Mouse (Mus musculus): ENCODE measurements around the gene Eps8l1. TPM values are rescaled to one million over a fixed set of nuclear protein-coding genes. Genes with fewer than 3 reads are reported as not detected.
"Not testable (repeated sequence)": the region's sequence is repeated elsewhere in the genome, so short reads cannot be mapped to it uniquely, and the experiment has no call there.

Gene Eps8l1
- total RNA-seq (2021), result 1 to 10 TPM; 1.5 to 3.7 TPM
- long read RNA-seq, experiment 1, partial matches to known transcripts, result 0 of 2 reads
- long read RNA-seq, experiment 1, other reads (novel, unspliced or antisense), result 1 of 2 reads
- long read RNA-seq, experiment 2, partial matches to known transcripts, result 0 of 1 reads
- long read RNA-seq, experiment 2, other reads (novel, unspliced or antisense), result 0 of 1 reads

GRCm38 (mm10) chr7:4460576-4461434 is at the start of gene Eps8l1:
TSS of gene Eps8l1 (plus strand) at chr7:4460674.
- no peak for TF ChIP-seq CTCF (IDR thresholded peaks at IDR 0.05)
- peak within 1 kb of the TSS; percentile 82 for H3K27ac ChIP-seq
- intact Hi-C loops (cut with DNase I), result no loop called here
- H3K4me3 ChIP-seq, result peak within 1 kb of the TSS; percentile 62
- peak; percentile 13 for DNase-seq

DNA sequence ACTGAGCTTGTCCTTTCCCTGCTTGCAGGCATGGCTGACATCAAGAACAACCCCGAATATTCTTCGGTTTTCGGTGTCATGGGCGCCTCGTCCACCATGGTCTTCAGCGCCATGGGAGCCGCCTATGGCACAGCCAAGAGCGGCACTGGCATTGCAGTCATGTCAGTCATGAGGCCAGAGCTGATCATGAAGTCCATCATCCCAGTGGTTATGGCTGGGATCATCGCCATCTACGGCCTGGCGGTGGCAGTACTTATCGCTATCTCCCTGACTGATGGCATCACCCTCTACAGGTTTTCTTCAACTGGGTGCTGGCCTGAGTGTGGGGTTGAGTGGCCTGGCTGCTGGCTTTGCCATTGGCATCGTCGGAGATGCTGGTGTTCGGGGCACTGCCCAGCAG is 48.1 kb upstream of the Eps8l1 start:
- H3K4me3 ChIP-seq; H3K27ac ChIP-seq; DNase-seq; intact Hi-C loops (cut with DNase I): not testable (repeated sequence)

DNA sequence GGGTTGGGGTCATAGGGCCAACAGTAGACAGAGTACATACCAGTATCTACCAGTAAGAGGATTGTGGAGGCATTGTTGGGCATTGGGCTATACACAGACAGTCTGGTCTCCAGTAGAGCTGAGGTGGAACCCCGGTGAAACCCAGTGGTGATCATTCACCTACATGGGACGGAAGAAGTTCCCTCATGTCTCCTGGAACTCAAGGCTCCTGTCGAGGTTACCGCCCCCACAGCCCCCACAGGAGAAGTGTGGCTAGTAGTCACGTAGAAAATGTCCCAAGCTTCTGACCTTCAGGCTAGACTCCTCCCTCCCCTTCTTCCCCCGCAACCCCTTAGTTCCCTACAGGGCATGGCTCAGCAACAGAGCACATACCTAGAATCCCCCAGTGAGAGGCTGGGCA is 40.8 kb upstream of the Eps8l1 start:
- Histone ChIP-seq H3K4me3 (no peak overlapping the region), H3K27ac (no peak overlapping the region)
- no peak for DNase-seq
- intact Hi-C loops (cut with DNase I), result loop anchor here (10.0 kb wide), 1 partner anchor 315 kb away; no protein-coding TSS in a partner anchor
- no peak for TF ChIP-seq CTCF (IDR thresholded peaks at IDR 0.05)

- no peak for DNase-seq
- no peak overlapping the region for H3K4me3 ChIP-seq
- no peak for TF ChIP-seq CTCF (IDR thresholded peaks at IDR 0.05)
- no peak overlapping the region for H3K27ac ChIP-seq
- intact Hi-C loops (cut with DNase I), result loop anchor here (10.0 kb wide), 1 partner anchor 315 kb away; no protein-coding TSS in a partner anchor
Measured at GRCm38 (mm10) chr7:4420230-4420629, 40.2 kb upstream of the Eps8l1 start.

DNA sequence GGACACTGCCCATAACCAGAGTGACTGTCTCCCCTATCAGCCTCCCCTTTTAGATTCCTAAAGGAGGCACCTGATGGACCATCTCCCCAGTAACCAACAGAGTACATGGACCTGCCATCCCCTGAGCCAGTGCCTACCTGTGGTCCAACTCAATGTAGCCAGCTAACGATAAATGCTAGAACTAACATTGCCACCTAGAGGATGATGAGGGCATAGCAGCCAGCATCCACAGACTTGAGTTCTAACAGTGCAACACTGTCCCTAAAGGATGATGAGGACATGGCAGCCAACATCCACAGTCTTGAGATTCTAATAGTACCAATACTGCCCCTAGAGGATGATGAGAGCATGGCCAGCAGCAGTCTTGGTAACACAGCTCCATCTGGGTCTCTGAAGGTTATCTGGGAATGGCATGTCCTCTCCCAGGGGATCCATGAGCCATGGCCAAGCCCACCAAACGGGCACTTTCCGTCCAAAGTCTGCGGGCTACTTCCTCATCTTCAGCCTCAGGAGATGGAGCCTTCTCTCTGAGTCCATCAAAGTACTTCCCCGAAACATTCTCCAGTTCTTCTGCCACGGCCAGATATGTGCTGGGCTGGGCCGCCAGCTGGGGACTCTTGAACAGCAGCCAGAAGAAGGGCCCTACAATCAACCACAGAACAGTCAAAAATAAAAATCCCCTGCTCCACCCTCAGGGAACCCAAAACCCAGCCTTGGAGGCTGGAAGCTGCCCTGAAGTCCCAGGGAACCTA is 33.1 kb upstream of the Eps8l1 start:
- intact Hi-C loops (cut with DNase I), result loop anchor here (2.0 to 10.0 kb wide), 2 partner anchors 297 to 323 kb away; no protein-coding TSS in a partner anchor
- no peak; the same call in none of the 2 replicates for TF ChIP-seq CTCF (IDR thresholded peaks at IDR 0.05)
- no peak overlapping the region for H3K4me3 ChIP-seq
- DNase-seq, result peak; percentile 82
- H3K27ac ChIP-seq, result no peak overlapping the region

DNA sequence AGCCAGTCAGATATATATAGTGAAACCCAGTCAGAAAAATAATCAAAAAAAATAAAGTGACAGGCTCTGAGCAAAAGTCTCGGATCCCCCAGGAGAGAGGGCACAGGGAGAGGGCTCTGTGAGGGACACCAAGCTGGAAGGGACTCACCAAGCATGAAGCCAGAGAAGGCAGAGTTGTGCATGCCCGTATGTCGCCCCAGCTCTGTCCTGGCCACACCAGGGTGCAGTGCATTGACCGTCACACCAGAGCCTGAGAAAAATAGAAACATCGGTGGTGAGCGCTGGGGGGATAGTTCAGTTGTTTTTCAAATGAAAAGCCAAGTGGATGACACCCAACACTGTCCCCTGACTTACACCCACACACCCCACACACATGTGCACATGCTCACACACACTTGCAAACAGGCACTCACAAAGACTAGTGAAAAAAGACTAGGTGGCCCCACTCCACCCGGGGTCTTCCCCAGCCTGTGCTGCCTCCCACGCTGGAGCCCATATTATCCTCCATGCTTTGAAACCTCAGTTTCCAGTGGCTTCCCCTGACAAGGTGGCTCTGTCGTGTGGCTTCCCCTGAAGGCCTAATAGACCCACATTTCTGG is 30.1 kb upstream of the Eps8l1 start:
- TF ChIP-seq CTCF (IDR thresholded peaks at IDR 0.05), result no peak
- no peak overlapping the region for H3K27ac ChIP-seq
- DNase-seq, result no peak
- H3K4me3 ChIP-seq, result no peak overlapping the region
- intact Hi-C loops (cut with DNase I), result loop anchor here (2.0 to 10.0 kb wide), 2 partner anchors 40 to 726 kb away; partner anchors contain the start of gene Rps9

- H3K27ac ChIP-seq, result no peak overlapping the region
- H3K4me3 ChIP-seq, result no peak overlapping the region
- peak; percentile 68 for DNase-seq
- TF ChIP-seq CTCF (IDR thresholded peaks at IDR 0.05), result peak; percentile 81
- intact Hi-C loops (cut with DNase I), result loop anchor here (2.0 to 10.0 kb wide), 2 partner anchors 39 to 727 kb away; partner anchors contain the start of gene Rps9
Measured at GRCm38 (mm10) chr7:4431548-4431947, 28.9 kb upstream of the Eps8l1 start.

DNA sequence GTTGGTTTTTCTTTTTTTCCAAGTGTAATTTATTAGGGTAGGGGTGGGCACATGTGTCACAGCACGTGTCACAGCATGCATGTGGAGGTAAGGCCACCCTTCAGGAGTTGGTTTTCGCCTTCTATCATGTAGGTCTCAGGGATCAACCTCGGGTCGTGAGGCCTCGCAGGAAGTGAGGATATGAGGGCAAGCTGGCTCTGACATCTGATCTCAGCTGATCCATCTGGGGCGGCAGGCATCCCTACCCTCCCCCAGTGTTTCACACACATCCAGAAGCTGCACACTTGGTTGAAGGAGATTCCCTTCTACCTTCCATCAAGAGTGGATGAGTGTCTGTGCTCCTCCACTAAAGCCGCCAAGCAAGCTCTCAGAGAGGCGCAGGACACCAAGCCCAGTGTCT is 28.4 kb upstream of the Eps8l1 start:
- H3K4me3 ChIP-seq, result no peak overlapping the region
- intact Hi-C loops (cut with DNase I), result loop anchor here (10.0 kb wide), 1 partner anchor 727 kb away; the partner anchor contains the start of gene Rps9
- TF ChIP-seq CTCF (IDR thresholded peaks at IDR 0.05), result no peak
- H3K27ac ChIP-seq, result no peak overlapping the region
- no peak for DNase-seq

- TF ChIP-seq CTCF (IDR thresholded peaks at IDR 0.05), result no peak
- DNase-seq, result no peak
- intact Hi-C loops (cut with DNase I), result loop anchor here (10.0 kb wide), 1 partner anchor 733 kb away; the partner anchor contains the start of gene Rps9
- Histone ChIP-seq H3K27ac (no peak overlapping the region), H3K4me3 (no peak overlapping the region)
Measured at GRCm38 (mm10) chr7:4437721-4438120, 22.8 kb upstream of the Eps8l1 start.

DNA sequence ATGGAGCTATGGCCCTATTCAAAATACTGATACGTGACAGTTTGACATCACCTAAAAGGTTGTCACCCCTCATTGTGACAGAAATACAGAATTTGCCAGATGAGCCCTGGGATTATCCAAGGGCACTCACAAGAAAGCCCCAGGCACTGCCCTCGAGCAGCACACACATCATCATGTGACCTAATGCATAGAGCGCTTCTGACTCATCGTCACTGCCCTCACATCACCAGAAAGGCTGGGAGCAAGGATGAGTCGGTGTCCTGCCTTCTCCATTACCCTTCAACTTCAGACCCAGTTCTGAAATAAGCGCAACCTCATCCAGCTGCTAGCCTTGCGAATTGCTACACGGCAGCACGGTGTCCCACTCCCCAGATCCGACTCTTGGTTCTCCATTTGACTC is 19.9 kb upstream of the Eps8l1 start:
- no peak for DNase-seq
- Histone ChIP-seq H3K4me3 (no peak overlapping the region), H3K27ac (no peak overlapping the region)
- no peak for TF ChIP-seq CTCF (IDR thresholded peaks at IDR 0.05)
- intact Hi-C loops (cut with DNase I), result no loop called here

GRCm38 (mm10) chr7:4445216-4445791 is 15.2 kb upstream of the Eps8l1 start, which contains the start of gene Rdh13:
TSS of gene Rdh13 (minus strand) at chr7:4445649.
- intact Hi-C loops (cut with DNase I), result loop anchor here (2.0 kb wide), 1 partner anchor 25 kb away; no protein-coding TSS in a partner anchor
- H3K4me3 ChIP-seq, result peak within 1 kb of the TSS; percentile 84
- DNase-seq, result peak; percentile 93
- peak within 1 kb of the TSS; percentile 91 for H3K27ac ChIP-seq
- no peak for TF ChIP-seq CTCF (IDR thresholded peaks at IDR 0.05)

GRCm38 (mm10) chr7:4447138-4447537 is 13.3 kb upstream of the Eps8l1 start:
- TF ChIP-seq CTCF (IDR thresholded peaks at IDR 0.05), result peak; percentile 36; the same call in 1 of the 2 replicates
- H3K27ac ChIP-seq, result no peak overlapping the region

More at GRCm38 (mm10) chr7:4447138-4447537, 13.3 kb upstream of the Eps8l1 start:
- H3K4me3 ChIP-seq, result no peak overlapping the region
- no peak for DNase-seq
- intact Hi-C loops (cut with DNase I), result no loop called here
